Mouse (Mus musculus): Measurements from ENCODE around the gene Katnb1. TPM values are rescaled to one million over a fixed set of nuclear protein-coding genes. Genes with fewer than 3 reads are reported as not detected.

Gene Katnb1
- polyA plus RNA-seq, 1 experiment from 2014 or later, result 41.6 TPM

GRCm38 (mm10) chr8:95146044-95146745, 65.2 kb downstream of the Katnb1 start:
- WGBS, result 91% methylated on average over 2 of the region's 2 CpGs
- Histone ChIP-seq H3K27me3 (ENCODE audit: insufficient read depth, poor library complexity, severe bottlenecking) (peaks cover 28% of the 10 kb centered on the region), H3K4me3 (no peak overlapping the region), H3K36me3 (no peaks in the 10 kb centered on the region), H3K27ac (no peak overlapping the region), H3K9me3 (no peaks in the 10 kb centered on the region), H3K4me1 (replicated peaks) (peaks cover 31% of the 10 kb centered on the region)
- no peak for DNase-seq (ENCODE audit: low spot score)

- WGBS, result 92% methylated on average over 5 of the region's 5 CpGs
- no peak for DNase-seq (ENCODE audit: low spot score)
- peaks cover 21% of the 10 kb centered on the region; the same call in 1 of the 2 replicates for H3K27me3 ChIP-seq (ENCODE audit: insufficient read depth, poor library complexity, severe bottlenecking)
Measured at GRCm38 (mm10) chr8:95146846-95147245, 65.9 kb downstream of the Katnb1 start.

GRCm38 (mm10) chr8:95149426-95149825, 68.4 kb downstream of the Katnb1 start:
- H3K4me1 ChIP-seq (replicated peaks), result peaks cover 11% of the 10 kb centered on the region; the same call in 1 of the 2 replicates
- no peak overlapping the region for H3K27ac ChIP-seq
- 55% methylated on average over 10 of the region's 10 CpGs for WGBS
- H3K36me3 ChIP-seq, result no peaks in the 10 kb centered on the region
- H3K9me3 ChIP-seq, result no peaks in the 10 kb centered on the region
- H3K4me3 ChIP-seq, result no peak overlapping the region
- DNase-seq (ENCODE audit: low spot score), result no peak
- peaks cover 4% of the 10 kb centered on the region; the same call in 1 of the 2 replicates for H3K27me3 ChIP-seq (ENCODE audit: insufficient read depth, poor library complexity, severe bottlenecking)

More at GRCm38 (mm10) chr8:95146846-95147245, 65.9 kb downstream of the Katnb1 start:
- H3K4me3 ChIP-seq, result no peak overlapping the region
- H3K4me1 ChIP-seq (replicated peaks), result peaks cover 25% of the 10 kb centered on the region
- no peak overlapping the region for H3K27ac ChIP-seq
- no peaks in the 10 kb centered on the region for H3K9me3 ChIP-seq
- no peaks in the 10 kb centered on the region for H3K36me3 ChIP-seq

- no peaks in the 10 kb centered on the region for H3K9me3 ChIP-seq
- no peak overlapping the region; the same call in 1 of the 2 replicates for H3K27ac ChIP-seq
- H3K27me3 ChIP-seq (ENCODE audit: insufficient read depth, poor library complexity, severe bottlenecking), result no peaks in the 10 kb centered on the region
- H3K4me3 ChIP-seq, result no peak overlapping the region
- H3K36me3 ChIP-seq, result no peaks in the 10 kb centered on the region
- WGBS, result 86% methylated on average over 3 of the region's 3 CpGs
- H3K4me1 ChIP-seq (replicated peaks), result peaks cover 21% of the 10 kb centered on the region; the same call in 1 of the 2 replicates
- no peak for DNase-seq (ENCODE audit: low spot score)
Measured at GRCm38 (mm10) chr8:95150608-95151007, 69.6 kb downstream of the Katnb1 start.

Other genes starting within 250 kb of the Katnb1 start
- gene Coq9, start 242.9 kb upstream of the Katnb1 start, polyA plus RNA-seq (2016; fragmentation: Nextera tagmentation; extraction: Ambion mirVana), result 52.2 and 52.3 TPM in 2 replicates
- 181 and 194 TPM in 2 replicates for gene Ciapin1, start 242.8 kb upstream of the Katnb1 start, polyA plus RNA-seq (2016; fragmentation: Nextera tagmentation; extraction: Ambion mirVana)
- gene Polr2c, start 223.7 kb upstream of the Katnb1 start, polyA plus RNA-seq (2016; fragmentation: Nextera tagmentation; extraction: Ambion mirVana), result 154 and 169 TPM in 2 replicates
- 14.6 and 16.9 TPM in 2 replicates for gene Dok4, start 204.9 kb upstream of the Katnb1 start, polyA plus RNA-seq (2016; fragmentation: Nextera tagmentation; extraction: Ambion mirVana)
- gene Ccdc102a, start 163.1 kb upstream of the Katnb1 start, polyA plus RNA-seq (2016; fragmentation: Nextera tagmentation; extraction: Ambion mirVana), result 15.7 and 17.5 TPM in 2 replicates
- gene Adgrg5, start 157.5 kb upstream of the Katnb1 start, polyA plus RNA-seq (2016; fragmentation: Nextera tagmentation; extraction: Ambion mirVana), result 0.22 and 0.68 TPM in 2 replicates
- 101 and 186 TPM in 2 replicates for gene Adgrg1, start 106.4 kb upstream of the Katnb1 start, polyA plus RNA-seq (2016; fragmentation: Nextera tagmentation; extraction: Ambion mirVana)
- gene Adgrg3, start 63.5 kb upstream of the Katnb1 start, polyA plus RNA-seq (2016; fragmentation: Nextera tagmentation; extraction: Ambion mirVana), result 3.2 and 3.5 TPM in 2 replicates
- 0.68 and 0.88 TPM in 2 replicates for gene Drc7, start 26.1 kb upstream of the Katnb1 start, polyA plus RNA-seq (2016; fragmentation: Nextera tagmentation; extraction: Ambion mirVana)
- 6.5 and 9.1 TPM in 2 replicates for gene Kifc3, start 121.6 kb downstream of the Katnb1 start, polyA plus RNA-seq (2016; fragmentation: Nextera tagmentation; extraction: Ambion mirVana)
- 0.07 and 0.59 TPM in 2 replicates for gene Cngb1, start 225.4 kb downstream of the Katnb1 start, polyA plus RNA-seq (2016; fragmentation: Nextera tagmentation; extraction: Ambion mirVana)
- not detected in 2 replicates for gene Tepp, start 229.4 kb downstream of the Katnb1 start, polyA plus RNA-seq (2016; fragmentation: Nextera tagmentation; extraction: Ambion mirVana)